Mouse (Mus musculus): ENCODE data around the gene Gm20878.
"Not testable (repeated sequence)": the region's sequence is repeated elsewhere in the genome, so short reads cannot be mapped to it uniquely, and the experiment has no call there.

Gm20878 gene

DNA sequence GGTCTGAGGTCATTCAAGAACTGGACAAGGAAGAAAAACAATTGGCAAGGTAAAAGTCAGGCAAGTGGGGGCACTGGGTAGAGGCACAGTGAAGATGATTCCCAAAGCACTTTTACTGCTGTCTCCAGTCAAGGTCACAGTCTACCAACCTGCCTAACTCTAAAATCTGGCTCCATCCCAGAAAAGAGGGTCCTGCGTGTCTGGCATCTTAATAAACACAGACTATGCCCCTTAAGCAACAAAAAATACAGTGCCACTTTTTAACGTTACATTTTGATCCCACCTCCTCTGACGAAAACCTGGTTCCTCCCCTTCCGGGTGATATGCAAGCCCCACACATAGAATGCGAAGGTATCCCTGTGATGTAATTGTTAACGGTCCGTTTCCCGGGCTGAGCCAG is at the start of gene Gm20878:
Gm20878 (plus strand) TSS at position 301 of the 400 bp plus-strand sequence.
- not testable (repeated sequence) for DNase-seq (ENCODE audit: low spot score in 2 of 2)

DNA sequence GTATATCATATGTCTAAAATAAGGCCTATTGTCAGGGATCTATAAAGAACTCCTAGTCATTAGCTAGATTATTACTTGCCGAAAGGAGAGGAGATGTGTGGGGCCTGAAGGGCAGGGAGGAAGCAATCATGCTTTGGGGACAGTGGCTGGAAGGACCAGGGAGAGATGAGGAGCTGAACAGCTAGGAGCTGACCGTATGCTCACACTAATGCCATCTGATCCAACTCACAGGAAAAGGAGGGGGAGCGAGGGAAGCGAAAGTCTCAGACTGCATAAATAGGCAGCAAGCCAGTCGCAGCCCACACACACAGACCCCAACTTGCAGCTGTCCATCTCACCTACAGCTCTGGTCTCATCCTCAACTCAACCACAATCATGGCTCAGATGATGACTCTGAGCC is 38.1 kb upstream of the Gm20878 start, which contains the start of gene Gm21541:
Gm21541 (plus strand) TSS at position 301 of the 400 bp plus-strand sequence.
- not testable (repeated sequence) for DNase-seq (ENCODE audit: low spot score in 2 of 2)

DNA sequence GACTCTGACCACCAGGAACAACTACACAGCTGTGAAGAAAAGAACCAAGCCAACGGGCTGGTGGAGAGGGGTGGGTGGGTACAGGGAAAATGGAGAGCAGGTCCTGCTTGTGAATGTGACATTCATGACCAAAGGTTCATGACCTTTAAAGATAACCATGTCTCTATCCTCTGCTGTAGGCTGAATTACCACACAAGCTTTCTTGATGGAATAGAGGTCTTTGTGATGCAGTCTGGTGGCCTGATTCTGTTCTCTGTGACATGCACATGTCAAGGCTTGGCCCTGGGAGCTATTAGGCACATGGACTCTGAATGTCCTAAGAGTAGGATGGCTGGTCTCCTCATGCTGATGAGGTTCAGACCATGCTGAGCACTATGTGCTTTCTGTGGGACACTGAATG is 24.4 kb downstream of the Gm20878 start, which contains the start of gene Fam205a4:
Fam205a4 (plus strand) TSS at position 301 of the 400 bp plus-strand sequence.
- not testable (repeated sequence) for DNase-seq (ENCODE audit: low spot score in 2 of 2)

Measured in urinary bladder, adult 18-20 months (tissue).